Mouse (Mus musculus) C2C12 (cell line): ENCODE data around the gene Add3. TPM values are rescaled to one million over a fixed set of nuclear protein-coding genes. Genes with fewer than 3 reads are reported as not detected.

Experiments
- H3K27me3 ChIP-seq: one replicate; pipeline ENCODE4 v1.6.1; 2011; ENCODE audit not compliant: control insufficient read depth, insufficient read depth, insufficient read length
- H3K36me3 ChIP-seq: one replicate; pipeline ENCODE4 v1.6.1; 2011; ENCODE audit not compliant: control insufficient read depth, insufficient read depth
- H3K4me3 ChIP-seq: one replicate; pipeline ENCODE4 v1.5.1; 2011; ENCODE audit warnings: mild to moderate bottlenecking, control low read depth; ENCODE audit not compliant: poor library complexity, insufficient read depth, severe bottlenecking
- H3K79me2 ChIP-seq: one replicate; pipeline ENCODE4 v1.6.1; 2011; ENCODE audit not compliant: control insufficient read depth, insufficient read depth
- H3K79me3 ChIP-seq: one replicate; pipeline ENCODE4 v1.6.1; 2011; ENCODE audit warnings: low read depth, control low read depth
- H3ac ChIP-seq: one replicate; pipeline ENCODE3; 2011; ENCODE audit warnings: low read depth; ENCODE audit not compliant: control insufficient read depth, insufficient read length
- CEBPB ChIP-seq: IDR thresholded peaks from one replicate; pipeline ENCODE4 v1.6.1; 2011; ENCODE audit warnings: low read depth, mild to moderate bottlenecking, control low read depth, moderate library complexity
- CTCF ChIP-seq: IDR thresholded peaks from one replicate; pipeline ENCODE4 v1.5.1; 2011; ENCODE audit not compliant: control insufficient read depth, insufficient read depth, insufficient read length
- FOSL1 ChIP-seq: IDR thresholded peaks from one replicate; pipeline ENCODE4 v1.8.0; 2011; ENCODE audit warnings: mild to moderate bottlenecking, low read length; ENCODE audit not compliant: poor library complexity, insufficient read depth, severe bottlenecking
- MAX ChIP-seq: IDR thresholded peaks from one replicate; pipeline ENCODE4 v1.6.1; 2011; ENCODE audit warnings: mild to moderate bottlenecking, control low read depth
- MYOD1 ChIP-seq: IDR thresholded peaks from one replicate; pipeline ENCODE4 v1.6.1; 2011; ENCODE audit warnings: low read depth; ENCODE audit not compliant: control insufficient read depth, insufficient read length
- MYOG ChIP-seq: IDR thresholded peaks from one replicate; pipeline ENCODE4 v1.6.1; 2011; ENCODE audit not compliant: control insufficient read depth, insufficient read length; ENCODE audit errors: extremely low read depth
- USF1 ChIP-seq: IDR thresholded peaks from one replicate; pipeline ENCODE4 v1.6.1; 2011; ENCODE audit warnings: low read depth, mild to moderate bottlenecking, control low read depth, moderate library complexity
- polyA plus RNA-seq: library from polyadenylated mRNA; unstranded; fragments of >200 nt; fragmentation: generic; extraction: Trizol; gene quantifications from one replicate; pipeline ENCODE4 v1.2.1, GENCODE M21; 2012; ENCODE audit warnings: missing spikeins

Gene Add3
- polyA plus RNA-seq, 1 experiment, result 1.6 TPM

DNA sequence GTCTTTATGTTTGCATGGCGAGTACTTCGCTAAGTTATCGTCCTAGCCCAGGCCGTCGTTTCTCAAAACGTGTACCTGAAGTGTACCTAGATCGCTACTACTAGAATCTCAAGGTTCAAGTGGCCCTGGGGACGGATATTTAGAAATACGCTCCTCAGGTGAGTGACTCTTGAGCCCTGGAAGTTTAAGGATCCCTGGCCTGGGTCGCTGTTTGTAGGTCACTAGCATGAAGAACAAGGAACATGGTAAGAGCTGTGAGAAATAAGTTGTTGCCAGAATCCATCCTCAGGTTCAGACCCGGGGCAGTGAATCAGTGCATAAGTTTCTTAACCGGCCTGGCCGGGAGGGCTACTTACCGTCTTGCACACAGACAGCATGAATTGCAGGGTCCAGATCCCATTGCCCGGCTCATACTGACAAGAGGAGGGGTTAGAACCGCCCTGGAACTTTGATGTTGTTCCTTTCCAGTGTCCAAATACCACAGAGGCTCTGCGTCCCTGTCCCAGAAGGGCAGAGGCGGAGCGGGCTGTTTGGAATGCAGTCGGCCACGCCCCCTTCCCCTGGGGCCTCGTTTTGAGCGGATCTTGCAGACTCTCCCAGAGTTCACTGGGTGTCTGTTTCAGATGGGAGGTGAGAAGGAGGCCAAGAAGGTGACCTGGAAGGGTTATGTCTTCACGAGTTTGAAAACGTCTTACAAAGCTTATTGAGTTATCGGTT, 34.7 kb upstream of the Add3 start:
- Histone ChIP-seq H3ac (no peak overlapping the region), H3K79me3 (no peaks in the 10 kb centered on the region), H3K36me3 (no peaks in the 10 kb centered on the region), H3K79me2 (no peaks in the 10 kb centered on the region), H3K4me3 (no peak overlapping the region), H3K27me3 (no peaks in the 10 kb centered on the region)
- TF ChIP-seq MYOD1 (no peak), USF1 (no peak), FOSL1 (no peak), MYOG (no peak), CEBPB (no peak), CTCF (no peak), MAX (no peak)

DNA sequence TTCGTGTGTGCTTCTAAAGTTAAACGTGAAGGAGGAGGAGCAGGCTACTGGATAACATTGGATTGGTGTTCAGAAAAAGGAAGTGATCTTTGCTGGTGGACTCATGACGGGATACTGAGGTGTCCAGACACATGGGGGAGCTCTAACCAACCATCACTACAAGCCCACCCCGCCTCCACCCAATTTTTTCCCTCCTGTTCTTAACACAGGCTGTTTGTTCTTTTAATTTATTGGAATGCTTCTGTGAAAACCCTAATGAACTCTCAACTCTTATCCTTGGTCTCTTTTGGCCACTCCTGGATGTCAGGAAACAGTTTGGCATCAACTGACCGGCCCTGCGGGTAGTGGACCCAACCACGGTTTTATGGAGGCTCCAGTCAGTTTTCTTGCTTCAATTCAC, 33.3 kb upstream of the Add3 start:
- Histone ChIP-seq H3K79me3 (no peaks in the 10 kb centered on the region), H3ac (no peak overlapping the region), H3K27me3 (no peaks in the 10 kb centered on the region), H3K4me3 (no peak overlapping the region), H3K79me2 (no peaks in the 10 kb centered on the region), H3K36me3 (no peaks in the 10 kb centered on the region)
- no peak for TF ChIP-seq CTCF
- TF ChIP-seq MYOD1, result no peak
- no peak for TF ChIP-seq MYOG
- TF ChIP-seq FOSL1, result no peak
- TF ChIP-seq CEBPB, result no peak
- TF ChIP-seq MAX, result no peak
- no peak for TF ChIP-seq USF1

DNA sequence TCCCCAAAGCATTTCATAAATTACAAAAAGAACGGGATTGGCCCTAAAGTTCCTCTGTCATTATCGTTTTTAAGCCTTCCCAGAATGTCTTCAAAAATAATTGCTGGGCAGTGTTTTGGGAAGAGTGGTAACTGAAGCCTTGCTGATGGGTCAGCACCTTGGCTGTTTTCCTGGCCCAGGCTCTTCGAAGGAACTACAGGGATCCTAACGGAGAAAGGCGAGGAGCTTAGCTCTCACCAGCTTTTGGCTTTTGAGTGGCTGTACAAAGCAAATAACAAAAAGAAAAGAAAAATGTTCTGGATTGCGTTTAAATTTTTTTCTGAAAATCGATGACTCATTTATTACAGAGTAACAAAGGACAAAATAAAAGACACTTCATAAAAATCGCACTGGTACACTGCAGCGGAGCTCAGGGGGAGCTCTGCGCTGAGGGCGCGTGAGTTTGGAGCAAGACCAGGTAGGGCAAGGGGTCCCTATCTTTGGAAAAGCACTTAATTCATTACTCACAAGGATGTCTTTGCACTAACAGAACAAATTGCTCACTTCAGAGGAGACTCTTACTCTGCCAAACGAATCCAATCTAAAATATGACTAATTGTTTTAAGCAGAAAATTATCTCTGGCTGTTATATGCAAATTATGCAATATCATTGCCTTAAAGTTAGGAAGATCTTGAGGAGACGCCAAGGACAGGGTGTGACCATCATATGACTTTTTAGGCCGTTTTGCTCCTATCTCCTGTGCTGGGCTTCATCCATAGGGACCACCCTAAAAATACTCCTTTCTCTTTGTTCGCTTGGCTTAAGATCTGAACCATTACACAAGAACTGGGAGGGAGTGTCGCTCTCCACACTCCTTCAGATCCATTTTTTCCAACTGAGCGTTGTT, 32.6 kb upstream of the Add3 start:
- no peak overlapping the region for H3ac ChIP-seq
- TF ChIP-seq MYOD1 (no peak), FOSL1 (no peak), USF1 (no peak), MAX (no peak), CEBPB (no peak), MYOG (no peak), CTCF (no peak)
- no peaks in the 10 kb centered on the region for H3K79me2 ChIP-seq
- no peaks in the 10 kb centered on the region for H3K36me3 ChIP-seq
- H3K4me3 ChIP-seq, result no peak overlapping the region
- no peaks in the 10 kb centered on the region for H3K27me3 ChIP-seq
- H3K79me3 ChIP-seq, result no peaks in the 10 kb centered on the region

DNA sequence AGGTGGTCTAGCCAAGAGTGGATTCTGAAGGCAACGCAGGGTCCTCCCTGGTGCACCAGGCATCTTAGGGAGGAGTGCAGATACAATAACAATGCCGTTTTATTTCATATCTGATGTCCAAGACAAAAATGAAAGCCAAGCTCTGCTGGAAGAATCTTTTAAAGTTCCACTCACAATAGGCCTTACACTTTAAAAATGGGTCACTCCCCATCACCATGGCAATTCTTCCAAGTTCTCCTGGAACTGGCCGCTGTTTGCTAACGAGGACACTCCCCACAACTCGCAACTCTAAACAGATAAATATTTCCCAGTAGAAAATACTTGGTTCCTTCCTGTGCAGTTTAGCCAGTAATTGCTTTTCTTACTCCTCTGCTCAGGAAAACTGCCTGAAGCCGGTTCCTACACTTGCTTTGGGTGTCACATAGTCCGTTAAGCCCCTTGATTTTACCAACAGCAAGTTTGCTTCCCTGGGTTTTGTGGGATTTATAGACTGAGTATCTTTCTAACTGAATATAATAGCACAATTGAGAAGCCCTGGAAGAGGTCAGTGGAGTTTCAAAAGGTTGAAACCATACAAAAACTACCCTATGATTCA, 28.1 kb upstream of the Add3 start:
- H3K4me3 ChIP-seq, result no peak overlapping the region
- H3K27me3 ChIP-seq, result no peaks in the 10 kb centered on the region
- no peaks in the 10 kb centered on the region for H3K79me2 ChIP-seq
- H3ac ChIP-seq, result no peak overlapping the region
- TF ChIP-seq MAX (no peak), CEBPB (no peak), MYOG (no peak), CTCF (no peak), USF1 (no peak), MYOD1 (no peak), FOSL1 (no peak)
- no peaks in the 10 kb centered on the region for H3K79me3 ChIP-seq
- H3K36me3 ChIP-seq, result no peaks in the 10 kb centered on the region

- H3K79me3 ChIP-seq, result no peaks in the 10 kb centered on the region
- no peaks in the 10 kb centered on the region for H3K27me3 ChIP-seq
- H3ac ChIP-seq, result no peak overlapping the region
- H3K4me3 ChIP-seq, result no peak overlapping the region
- no peaks in the 10 kb centered on the region for H3K79me2 ChIP-seq
- H3K36me3 ChIP-seq, result no peaks in the 10 kb centered on the region
- TF ChIP-seq MYOD1 (no peak), FOSL1 (no peak)
Measured at GRCm38 (mm10) chr19:53119255-53119795, 20.9 kb upstream of the Add3 start.
